Mouse (Mus musculus): ENCODE results near the gene Lhpp.

The Lhpp gene

GRCm38 (mm10) chr7:132705130-132705529 lies 94.7 kb downstream of the Lhpp start:
- DNase-seq (ENCODE audit: low read depth, low spot score): no peak

GRCm38 (mm10) chr7:132711579-132711978 lies 101.1 kb downstream of the Lhpp start:
- DNase-seq (ENCODE audit: low read depth, low spot score): no peak

- no peak for DNase-seq (ENCODE audit: low read depth, low spot score)
Measured at GRCm38 (mm10) chr7:132712044-132712708, 101.7 kb downstream of the Lhpp start.

- no peak for DNase-seq (ENCODE audit: low read depth, low spot score)
Measured at GRCm38 (mm10) chr7:132712956-132713355, 102.5 kb downstream of the Lhpp start.

GRCm38 (mm10) chr7:132713483-132714126 lies 103.2 kb downstream of the Lhpp start:
- DNase-seq (ENCODE audit: low read depth, low spot score): no peak

GRCm38 (mm10) chr7:132714236-132714923 lies 103.9 kb downstream of the Lhpp start:
- DNase-seq (ENCODE audit: low read depth, low spot score): no peak

- no peak for DNase-seq (ENCODE audit: low read depth, low spot score)
Measured at GRCm38 (mm10) chr7:132715259-132715658, 104.8 kb downstream of the Lhpp start.

GRCm38 (mm10) chr7:132719570-132719969 lies 109.1 kb downstream of the Lhpp start:
- no peak for DNase-seq (ENCODE audit: low read depth, low spot score)

- no peak for DNase-seq (ENCODE audit: low read depth, low spot score)
Measured at GRCm38 (mm10) chr7:132720562-132720961, 110.1 kb downstream of the Lhpp start.

GRCm38 (mm10) chr7:132722401-132723370 lies 112.2 kb downstream of the Lhpp start:
- no peak for DNase-seq (ENCODE audit: low read depth, low spot score)

- DNase-seq (ENCODE audit: low read depth, low spot score): no peak
Measured at GRCm38 (mm10) chr7:132723906-132724305, 113.5 kb downstream of the Lhpp start.

GRCm38 (mm10) chr7:132724501-132725062 lies 114.1 kb downstream of the Lhpp start:
- no peak for DNase-seq (ENCODE audit: low read depth, low spot score)

GRCm38 (mm10) chr7:132726106-132726861 lies 115.8 kb downstream of the Lhpp start:
- no peak for DNase-seq (ENCODE audit: low read depth, low spot score)

GRCm38 (mm10) chr7:132729093-132729831 lies 118.8 kb downstream of the Lhpp start:
- DNase-seq (ENCODE audit: low read depth, low spot score): no peak

GRCm38 (mm10) chr7:132730510-132730909 lies 120.1 kb downstream of the Lhpp start:
- DNase-seq (ENCODE audit: low read depth, low spot score): no peak

GRCm38 (mm10) chr7:132731558-132731957 lies 121.1 kb downstream of the Lhpp start:
- no peak for DNase-seq (ENCODE audit: low read depth, low spot score)

- no peak for DNase-seq (ENCODE audit: low read depth, low spot score)
Measured at GRCm38 (mm10) chr7:132732136-132732789, 121.8 kb downstream of the Lhpp start.

- no peak for DNase-seq (ENCODE audit: low read depth, low spot score)
Measured at GRCm38 (mm10) chr7:132733521-132733920, 123.1 kb downstream of the Lhpp start.

- no peak for DNase-seq (ENCODE audit: low read depth, low spot score)
Measured at GRCm38 (mm10) chr7:132734222-132734621, 123.8 kb downstream of the Lhpp start.
